ENCODE assay signal across 8 mouse cellular contexts in the genomic region with DNA sequence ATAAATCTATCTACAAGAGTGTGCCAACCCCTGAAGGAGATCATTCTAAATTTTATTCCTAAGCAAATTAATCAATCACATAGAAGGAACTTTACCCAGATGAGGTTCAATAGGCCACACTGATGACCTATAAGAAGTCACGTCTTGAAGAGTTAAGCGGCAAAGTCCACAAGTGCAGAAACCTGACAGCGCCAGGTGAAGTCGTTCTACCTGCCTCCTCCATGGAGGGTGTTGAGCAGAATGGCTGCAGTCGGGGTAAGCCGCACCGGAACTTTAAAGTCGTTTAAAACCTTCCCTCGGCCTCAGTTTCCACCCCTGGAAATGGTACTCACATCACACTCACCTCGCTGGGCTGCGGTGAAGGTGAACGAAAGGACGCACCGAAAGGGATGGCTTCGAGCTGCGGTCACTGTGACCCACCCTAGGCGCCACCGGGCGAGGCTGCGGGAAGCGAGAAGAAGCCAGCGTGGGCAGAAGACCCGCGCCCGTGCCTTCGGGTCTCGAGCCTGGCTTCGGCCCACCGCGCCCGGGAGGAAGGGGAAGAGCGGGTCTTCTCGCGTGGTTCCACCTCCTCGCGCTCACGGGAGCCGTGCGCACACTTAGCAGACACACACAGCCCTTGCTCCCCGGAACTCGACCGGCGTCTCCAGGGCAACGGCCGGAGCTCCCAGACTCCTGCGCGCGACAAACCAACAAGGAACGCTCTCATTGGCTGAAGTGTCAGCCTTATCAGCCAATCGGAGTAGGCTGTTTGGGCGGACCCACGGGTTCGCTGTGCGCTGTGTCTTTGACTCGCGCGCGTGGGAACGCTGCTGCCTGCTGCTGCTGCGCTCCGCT. TPM values are rescaled to one million over a fixed set of nuclear protein-coding genes. Genes with fewer than 3 reads are reported as not detected.
A peak's percentile ranks its signal among the peaks of the same experiment; 100 is the strongest.
DNase-seq lines count a peak whose midpoint lies in the region; ATAC-seq and TF ChIP-seq lines count a peak whose summit lies in the region.

A gene (minus strand): TSS at position 660 of the 837 bp plus-strand sequence.

- under 1% methylated on average over 60 of the region's 61 CpGs for WGBS in hindbrain, postnatal 0 days

- peak; percentile 99 for DNase-seq in ZHBTc4 (ENCODE audit: low read depth, low spot score)
- peak; percentile 98 for DNase-seq in gastrocnemius, adult 2 months
- peak; percentile 99 for DNase-seq in hindbrain, postnatal 0 days (ENCODE audit: low spot score)
- peak; percentile 96 to 98 for DNase-seq in left cerebral cortex, adult 2 months (ENCODE audit: extremely low spot score in 1 of 2, low spot score in 2 of 2)
- DNase-seq in right cerebral cortex, adult 2 months (ENCODE audit: low spot score in 2 of 2), result peak; percentile 99
- DNase-seq in urinary bladder, postnatal 14 days (ENCODE audit: low spot score), result peak; percentile 98

- H3K9ac ChIP-seq in hindbrain, postnatal 0 days (replicated peaks; ENCODE audit: low read length), result peak within 1 kb of the TSS; percentile 89

- no peak for TF ChIP-seq CTCF in gastrocnemius, adult 2 months (IDR thresholded peaks at IDR 0.05)
- no peak for TF ChIP-seq CTCF in hindbrain, postnatal 0 days (IDR thresholded peaks at IDR 0.05; ENCODE audit: low read depth)
- no peak; the same call in 1 of the 2 replicates for TF ChIP-seq CTCF in left cerebral cortex, adult 2 months (IDR thresholded peaks at IDR 0.05)

- peak; percentile 98 for ATAC-seq in common myeloid progenitor, adult 5-6 weeks (replicated peaks; ENCODE audit: low read depth, poor library complexity, severe bottlenecking)
- ATAC-seq in hindbrain, postnatal 0 days, result peak; percentile 99
- ATAC-seq in megakaryocyte, adult 5-6 weeks (ENCODE audit: poor library complexity, severe bottlenecking), result peak; percentile 98

- peak within 1 kb of the TSS; percentile 87 for H3K4me2 ChIP-seq in hindbrain, postnatal 0 days (ENCODE audit: low read depth, low read length)

- H3K4me1 ChIP-seq in hindbrain, postnatal 0 days (ENCODE audit: insufficient read depth, low read length), result no peaks in the 10 kb centered on the region

- intact Hi-C loops in gastrocnemius, adult 2 months (cut with DNase I), result loop anchor here (2.0 to 5.0 kb wide), 2 partner anchors 19 to 188 kb away; a partner anchor contains a TSS
- intact Hi-C loops in left cerebral cortex, adult 2 months (cut with DNase I), result loop anchor here (1.0 to 5.0 kb wide), 5 partner anchors 19 to 177 kb away; a partner anchor contains a TSS

- H3K27ac ChIP-seq in gastrocnemius, adult 2 months, result peak within 1 kb of the TSS; percentile 90
- H3K27ac ChIP-seq in hindbrain, postnatal 0 days, result peak within 1 kb of the TSS; percentile 85
- peak within 1 kb of the TSS; percentile 88 for H3K27ac ChIP-seq in left cerebral cortex, adult 2 months

- no peaks in the 10 kb centered on the region for H3K27me3 ChIP-seq in hindbrain, postnatal 0 days (ENCODE audit: insufficient read depth, low read length)

- peak within 1 kb of the TSS; percentile 80 for H3K4me3 ChIP-seq in gastrocnemius, adult 2 months
- H3K4me3 ChIP-seq in hindbrain, postnatal 0 days (ENCODE audit: low read length), result peak within 1 kb of the TSS; percentile 87
- H3K4me3 ChIP-seq in left cerebral cortex, adult 2 months, result peak within 1 kb of the TSS; percentile 85

- no peaks in the 10 kb centered on the region for H3K9me3 ChIP-seq in hindbrain, postnatal 0 days (ENCODE audit: low read length)

- H3K36me3 ChIP-seq in hindbrain, postnatal 0 days (ENCODE audit: insufficient read depth, low read length), result no peaks in the 10 kb centered on the region

RNA-seq across cellular contexts. Expression of the gene that starts here (rescaled TPM):
- total RNA-seq in common myeloid progenitor, adult 5-6 weeks (2017), result 23.0 and 38.6 TPM in 2 replicates
- 10 to 100 TPM in 1 of 2 experiments, 1 to 10 TPM in 1; 8.4 to 11.0 TPM for total RNA-seq in gastrocnemius, adult 2 months (2021)
- 92.9 and 96.4 TPM in 2 replicates for total RNA-seq in hindbrain, postnatal 0 days (2014; rRNA removed)
- polyA plus RNA-seq in hindbrain, postnatal 0 days (2015; fragmentation: Nextera tagmentation; extraction: Ambion mirVana), result 30.1 and 33.6 TPM in 2 replicates
- 10 to 100 TPM; 78.0 to 79.3 TPM for total RNA-seq in left cerebral cortex, adult 2 months (2021)
- total RNA-seq in megakaryocyte, adult 5-6 weeks (2015), result 23.7 and 24.0 TPM in 2 replicates
- 19.4 and 20.7 TPM in 2 replicates for total RNA-seq in megakaryocyte, adult 5-6 weeks (2017)

Comparison
In these comparisons a context has a peak if more than half of its experiments do, and no peak if none do; other contexts are left out.
1. Peak in every context shown above with its lines: DNase-seq, ATAC-seq, H3K4me3 ChIP-seq and H3K27ac ChIP-seq.